Mouse (Mus musculus) embryonic fibroblast, embryonic 13.5 days (primary cell): Measurements from ENCODE around the gene Tcirg1.

ENCODE experiments used
- CTCF ChIP-seq: IDR thresholded peaks from 2 replicates; pipeline ENCODE4 v1.5.1; 2011; ENCODE audit warnings: mild to moderate bottlenecking, control low read depth, low read length, moderate library complexity, borderline replicate concordance; ENCODE audit not compliant: insufficient read depth
- POLR2A ChIP-seq: IDR thresholded peaks from 2 replicates; pipeline ENCODE4 v1.6.1; 2011; ENCODE audit warnings: low read depth, mild to moderate bottlenecking, control low read depth, low read length, moderate library complexity

GRCm38 (mm10) chr19:3906326-3906725 lies 607 bp downstream of the Tcirg1 start:
- TF ChIP-seq POLR2A (no peak), CTCF (no peak)
